Mouse (Mus musculus): Measurements from ENCODE around the gene Pafah1b2.
A peak's percentile ranks its signal among the peaks of the same experiment; 100 is the strongest.

The Pafah1b2 gene

GRCm38 (mm10) chr9:46012091-46013008, at the start of gene Pafah1b2, which contains the start of gene Sik3:
Gene Pafah1b2, minus strand, starts transcription at chr9:46012690.
Gene Sik3, plus strand, starts transcription at chr9:46012820.
- peak; percentile 95 for DNase-seq (ENCODE audit: low read depth, low spot score)

GRCm38 (mm10) chr9:46061696-46062425, 49.4 kb upstream of the Pafah1b2 start:
- DNase-seq (ENCODE audit: low read depth, low spot score) = no peak

DNA sequence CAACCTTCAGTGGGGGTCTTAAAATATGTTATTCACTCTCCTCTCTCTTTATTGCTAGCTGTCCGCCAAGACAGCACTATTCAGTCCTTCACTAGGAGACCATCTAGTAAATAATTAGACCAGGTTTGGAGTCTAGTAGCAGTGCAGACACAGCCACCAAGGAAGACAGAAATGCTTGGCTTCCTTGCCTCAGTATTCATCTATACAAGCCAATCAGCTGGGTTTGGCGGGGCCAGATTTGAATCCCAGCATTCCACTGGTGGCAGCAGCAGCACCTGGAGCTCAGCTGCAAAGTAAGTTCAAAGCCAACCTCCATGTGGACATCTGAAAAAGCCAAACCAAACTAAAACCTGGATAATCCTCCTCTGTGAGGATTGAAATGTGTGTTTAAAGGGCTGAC, 47.8 kb upstream of the Pafah1b2 start:
- no peak for DNase-seq (ENCODE audit: low read depth, low spot score)

DNA sequence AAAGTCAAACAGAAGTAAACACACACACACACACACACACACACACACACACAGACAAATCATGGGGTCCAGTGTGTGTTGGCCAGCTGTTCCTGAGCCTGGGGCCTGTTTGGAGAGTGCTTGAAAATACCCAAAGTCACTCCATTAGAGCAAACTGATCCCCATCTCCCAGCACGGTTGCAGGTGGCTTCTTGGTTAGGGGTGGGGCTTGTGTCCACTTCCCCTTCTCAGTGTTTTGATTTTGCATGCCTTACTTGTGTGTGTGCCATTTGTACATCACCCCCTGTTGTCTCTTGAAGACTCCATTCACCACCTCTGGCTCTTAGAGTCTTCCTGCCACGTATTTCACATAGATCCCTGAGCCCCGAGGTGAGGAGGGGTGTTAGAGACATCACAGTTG, 45.6 kb upstream of the Pafah1b2 start:
- no peak for DNase-seq (ENCODE audit: low read depth, low spot score)

DNA sequence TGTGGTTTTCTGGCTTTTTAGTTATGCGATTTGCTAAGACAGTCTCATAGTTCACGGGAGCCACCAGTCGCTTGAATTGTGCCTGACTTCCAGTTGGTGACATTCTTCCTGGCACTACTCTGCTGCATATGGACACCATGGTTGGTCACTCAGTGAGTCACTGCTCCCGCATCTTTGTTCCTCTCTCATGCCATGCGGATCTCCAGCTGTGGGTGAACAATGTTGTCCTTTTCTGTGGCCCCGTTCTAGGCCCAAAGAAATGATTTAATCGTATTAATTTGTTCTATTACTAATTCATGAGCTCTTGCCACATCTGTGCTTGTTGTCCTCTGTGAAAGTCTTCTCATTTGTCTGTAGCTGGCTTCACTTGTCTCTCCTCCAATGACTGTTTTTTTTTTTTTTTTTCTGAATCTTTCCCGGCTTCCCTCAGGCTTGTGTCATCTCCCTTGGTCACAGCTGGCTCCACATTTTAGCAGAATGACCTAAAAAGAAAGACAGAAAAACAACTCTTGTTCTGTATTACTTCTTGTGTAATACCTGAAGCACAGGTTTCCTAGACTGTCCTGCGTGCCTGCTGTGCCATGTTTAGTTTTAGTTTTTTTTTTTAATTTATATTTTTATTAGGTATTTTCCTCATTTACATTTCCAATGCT, 40.6 kb upstream of the Pafah1b2 start:
- no peak for DNase-seq (ENCODE audit: low read depth, low spot score)

DNA sequence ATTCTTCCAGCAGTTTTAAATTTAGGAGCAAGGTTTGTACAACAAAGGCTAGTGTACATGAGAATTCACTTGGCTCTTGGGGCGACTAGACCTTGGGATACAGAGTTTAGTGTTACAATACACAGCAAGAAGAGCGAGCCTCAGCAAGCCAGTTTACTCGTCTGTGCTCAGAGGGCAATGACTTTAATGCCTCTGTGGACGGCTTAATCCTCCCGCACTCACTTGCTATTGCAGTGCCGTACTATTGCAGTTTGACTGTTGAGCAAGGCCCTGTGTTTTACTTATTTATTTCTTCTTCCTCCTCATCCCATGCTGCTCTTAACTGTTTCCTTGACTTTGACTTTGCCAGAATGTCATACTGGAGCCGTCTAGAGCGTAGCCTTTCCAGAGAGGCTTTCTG, 37.7 kb upstream of the Pafah1b2 start:
- DNase-seq (ENCODE audit: low read depth, low spot score) = no peak

DNA sequence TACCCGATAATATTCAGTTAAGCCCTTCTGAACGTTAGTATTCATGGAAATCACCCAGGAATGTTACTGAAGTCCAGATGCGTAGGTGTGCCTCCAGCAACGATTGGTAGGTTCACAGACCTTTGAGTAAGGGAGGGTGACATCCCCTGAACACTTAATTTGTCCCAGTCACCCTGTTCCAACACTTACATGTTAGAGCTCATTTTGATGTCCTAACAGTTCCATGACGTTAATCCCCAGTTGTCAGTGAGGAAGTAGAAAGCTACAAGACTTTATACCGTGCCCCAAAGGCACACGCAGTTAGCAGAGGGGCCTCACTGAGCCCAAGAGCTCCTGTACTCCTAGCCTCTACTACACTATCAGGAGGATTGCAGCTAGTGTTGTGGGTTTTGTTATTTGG, 37.0 kb upstream of the Pafah1b2 start:
- DNase-seq (ENCODE audit: low read depth, low spot score) = no peak

- DNase-seq (ENCODE audit: low read depth, low spot score) = no peak
Measured at GRCm38 (mm10) chr9:46046724-46047517, 34.4 kb upstream of the Pafah1b2 start.

DNA sequence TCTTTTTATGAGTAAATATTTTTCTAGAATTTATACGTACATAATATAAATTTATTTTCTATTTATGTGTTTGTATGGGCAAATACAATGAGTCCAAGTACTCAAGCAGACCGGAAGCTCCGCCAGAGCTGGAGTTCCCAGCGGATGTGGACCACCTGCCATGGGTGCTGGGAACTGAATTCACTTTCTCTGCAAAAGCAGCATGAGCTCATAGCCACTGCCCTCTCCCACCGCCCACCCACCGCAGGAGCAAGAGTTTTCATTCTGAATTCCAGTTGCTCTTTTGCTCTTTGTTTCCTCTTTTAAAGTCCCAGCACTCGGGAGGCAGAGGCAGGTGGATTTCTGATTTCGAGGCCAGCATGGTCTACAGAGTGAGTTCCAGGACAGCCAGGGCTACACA, 31.1 kb upstream of the Pafah1b2 start:
- no peak for DNase-seq (ENCODE audit: low read depth, low spot score)

GRCm38 (mm10) chr9:46042387-46042786, 29.9 kb upstream of the Pafah1b2 start:
- no peak for DNase-seq (ENCODE audit: low read depth, low spot score)

DNA sequence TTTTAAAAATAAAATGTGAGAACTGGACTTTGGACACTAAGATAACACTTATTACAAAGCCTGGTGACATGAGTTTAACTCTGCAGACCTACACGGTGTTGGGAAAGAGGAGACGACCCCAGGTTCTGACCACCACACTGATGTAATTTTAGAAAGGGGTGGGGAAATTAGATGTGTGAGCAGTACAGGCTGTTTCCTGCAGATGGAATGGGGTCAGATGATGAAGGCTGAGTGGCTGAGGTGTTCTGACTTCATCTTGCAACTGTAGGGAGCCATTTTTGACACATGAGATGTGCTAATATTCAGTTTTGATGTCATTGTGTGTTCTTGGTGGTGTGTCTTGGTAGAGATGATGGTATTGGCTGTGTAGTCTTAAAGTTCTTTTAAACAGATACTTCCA, 28.7 kb upstream of the Pafah1b2 start:
- DNase-seq (ENCODE audit: low read depth, low spot score) = no peak

- peak; percentile 83 for DNase-seq (ENCODE audit: low read depth, low spot score)
Measured at GRCm38 (mm10) chr9:46038786-46039185, 26.3 kb upstream of the Pafah1b2 start.

GRCm38 (mm10) chr9:46036881-46037280, 24.4 kb upstream of the Pafah1b2 start:
- DNase-seq (ENCODE audit: low read depth, low spot score) = no peak

DNA sequence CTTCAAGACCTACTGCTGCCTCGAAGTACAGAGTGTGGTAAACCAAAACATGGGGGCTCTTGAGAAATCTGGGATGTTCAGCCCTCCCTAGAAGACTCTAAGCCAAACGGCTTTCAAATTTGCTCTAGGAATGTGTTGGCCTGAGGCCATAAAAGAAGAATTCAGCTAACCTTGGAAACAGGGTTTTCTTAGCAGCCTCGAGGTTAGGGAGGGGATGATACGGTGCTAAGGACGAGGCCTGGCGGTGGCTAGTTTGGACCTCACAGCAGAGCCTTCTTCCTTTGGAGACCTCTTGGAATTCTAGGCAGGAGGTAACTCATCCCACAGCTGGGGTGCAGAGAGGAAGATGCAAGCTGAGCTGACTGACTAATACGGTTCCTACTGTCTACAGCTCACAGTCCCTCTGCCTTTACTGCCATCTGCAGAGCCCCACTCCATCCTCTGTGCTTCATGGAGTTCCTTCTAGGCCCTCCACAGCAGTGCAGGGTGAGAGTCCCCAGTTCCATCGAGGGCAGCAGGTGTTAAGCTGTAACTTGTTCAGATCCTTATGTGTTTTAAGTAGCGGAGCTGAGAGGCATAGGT, 22.9 kb upstream of the Pafah1b2 start:
- DNase-seq (ENCODE audit: low read depth, low spot score) = peak; percentile 79

GRCm38 (mm10) chr9:46033862-46034261, 21.4 kb upstream of the Pafah1b2 start:
- no peak for DNase-seq (ENCODE audit: low read depth, low spot score)

DNA sequence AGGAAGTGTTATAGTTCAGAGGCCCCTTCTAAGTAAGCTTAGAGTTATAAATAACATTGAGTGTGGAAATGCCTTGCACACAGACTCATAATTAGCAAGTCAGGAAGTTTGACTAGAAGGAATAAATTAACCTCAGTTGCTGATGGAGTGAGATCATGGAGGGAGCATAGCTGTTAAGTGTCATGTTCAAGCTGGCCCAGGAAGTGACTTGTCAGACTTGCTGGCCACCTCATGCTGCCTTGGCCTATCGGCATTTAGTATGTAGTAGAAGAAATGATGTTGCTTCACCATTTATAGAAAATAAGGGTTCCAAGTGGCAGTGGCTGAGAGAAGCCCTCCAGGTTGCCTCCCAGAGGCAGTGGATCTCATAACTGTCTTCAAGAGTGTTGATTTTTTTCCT, 20.6 kb upstream of the Pafah1b2 start:
- no peak for DNase-seq (ENCODE audit: low read depth, low spot score)

GRCm38 (mm10) chr9:46032190-46032589, 19.7 kb upstream of the Pafah1b2 start:
- DNase-seq (ENCODE audit: low read depth, low spot score) = no peak

DNA sequence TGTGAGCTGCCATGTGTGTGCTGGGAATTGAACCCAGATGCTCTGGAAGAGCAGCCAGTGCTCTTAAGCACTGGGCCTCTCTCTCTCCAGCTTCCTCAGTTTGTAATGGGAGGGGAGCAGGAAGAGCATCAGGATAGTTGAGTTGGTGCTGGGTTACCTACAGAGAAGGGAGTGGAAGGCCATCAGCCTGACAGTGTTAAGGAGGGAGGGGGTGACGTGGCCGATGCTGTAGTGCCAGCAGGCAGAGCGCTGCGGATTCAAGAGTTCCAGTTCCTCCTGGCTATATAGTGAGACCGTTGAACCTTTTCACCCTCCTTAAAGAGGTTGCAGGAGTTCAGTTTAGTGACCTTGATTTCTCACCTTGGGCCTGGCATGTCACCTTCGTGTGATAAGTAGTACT, 18.5 kb upstream of the Pafah1b2 start:
- DNase-seq (ENCODE audit: low read depth, low spot score) = peak; percentile 52

DNA sequence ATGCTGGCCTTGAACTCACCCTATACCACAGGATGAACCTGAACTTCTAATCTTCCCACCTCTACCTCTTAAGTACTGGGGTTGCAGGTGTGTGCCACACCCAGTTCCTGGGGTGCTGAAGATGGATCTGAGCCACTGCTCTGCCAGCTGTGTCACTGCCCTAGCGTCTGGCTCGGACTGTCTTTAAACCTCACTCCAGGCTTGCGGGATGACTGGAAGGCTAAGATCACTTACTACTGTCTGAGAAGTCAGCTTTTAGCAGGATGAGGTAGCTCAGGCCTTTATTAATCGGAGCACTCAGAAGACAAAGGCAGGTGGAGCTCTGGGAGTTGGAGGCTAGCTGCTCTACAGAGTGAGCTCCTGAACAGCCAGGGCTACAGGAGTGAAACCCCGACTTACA, 17.7 kb upstream of the Pafah1b2 start:
- peak; percentile 65 for DNase-seq (ENCODE audit: low read depth, low spot score)

GRCm38 (mm10) chr9:46029534-46029933, 17.0 kb upstream of the Pafah1b2 start:
- peak; percentile 81 for DNase-seq (ENCODE audit: low read depth, low spot score)

DNA sequence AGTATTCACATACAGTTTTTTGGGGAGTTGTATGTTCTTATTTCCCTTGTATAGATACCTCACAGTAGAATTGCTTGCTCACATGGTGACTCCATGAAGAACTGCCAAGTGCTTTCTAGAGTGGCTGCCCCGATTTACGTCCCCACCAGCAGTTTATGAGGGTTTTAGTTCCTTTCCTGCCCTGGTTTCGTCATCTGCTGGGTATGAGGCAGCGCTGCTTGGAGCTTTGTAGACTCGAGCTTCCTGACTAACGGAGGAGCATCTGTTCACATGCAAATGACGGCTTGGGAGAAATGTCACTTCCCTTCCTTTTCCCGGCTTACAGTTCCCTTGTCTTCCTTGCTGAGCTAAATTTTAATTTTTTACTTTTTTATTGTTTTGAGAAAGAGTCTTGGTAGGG, 15.5 kb upstream of the Pafah1b2 start:
- peak; percentile 48 for DNase-seq (ENCODE audit: low read depth, low spot score)
